Mouse (Mus musculus) kidney, adult 2 months (tissue): ENCODE data around the gene Gm43552. TPM values are rescaled to one million over a fixed set of nuclear protein-coding genes. Genes with fewer than 3 reads are reported as not detected.
"Not testable (repeated sequence)": the region's sequence is repeated elsewhere in the genome, so short reads cannot be mapped to it uniquely, and the experiment has no call there.

ENCODE experiments used
- DNase-seq: peaks from one replicate; pipeline ENCODE4 v3.0.0; 2021
- H3K27ac ChIP-seq: fragments of 200-500 bp; 2 replicates; pipeline ENCODE4 v1.5.1; 2012; ENCODE audit warnings: low read depth, low read length, control low read depth, inconsistent platforms; ENCODE audit not compliant: insufficient read depth
- H3K27me3 ChIP-seq: fragments of 200-500 bp; replicated peaks from 2 replicates; pipeline ENCODE4 v1.6.1; 2012; ENCODE audit warnings: mild to moderate bottlenecking, moderate library complexity, low read length, inconsistent platforms; ENCODE audit not compliant: control insufficient read depth, insufficient read depth
- H3K36me3 ChIP-seq: fragments of 200-500 bp; 2 replicates; pipeline ENCODE4 v1.6.1; 2012; ENCODE audit warnings: mild to moderate bottlenecking, moderate library complexity, low read length, inconsistent platforms; ENCODE audit not compliant: control insufficient read depth, insufficient read depth
- H3K4me1 ChIP-seq: fragments of 200-500 bp; 2 replicates; pipeline ENCODE4 v1.6.1; 2011; ENCODE audit warnings: low read length; ENCODE audit not compliant: control insufficient read depth, insufficient read depth
- H3K4me3 ChIP-seq: fragments of 200-500 bp; 2 replicates; pipeline ENCODE4 v1.5.1; 2011; ENCODE audit warnings: mild to moderate bottlenecking, low read depth, low read length, control low read depth; ENCODE audit not compliant: insufficient read depth
- CTCF ChIP-seq: fragments of 200-500 bp; conservative IDR thresholded peaks from 2 replicates; pipeline ENCODE4 v1.5.1; 2011; ENCODE audit warnings: low read depth, mild to moderate bottlenecking, control low read depth, low read length, moderate library complexity, mixed read lengths; ENCODE audit not compliant: insufficient read depth, insufficient read length
- POLR2A ChIP-seq: fragments of 200-500 bp; IDR thresholded peaks from one replicate; pipeline ENCODE4 v1.6.1; 2011; ENCODE audit warnings: low read depth, low read length, control low read depth
- WGBS: fragments of 180-500 bp; shearing (Covaris S2); methylation state at CpG from one replicate; pipeline ENCODE4 v1.1.7; 2018; 5-methylcytosine and 5-hydroxymethylcytosine counted together
- polyA plus RNA-seq: library from polyadenylated mRNA; depleted of rRNA; stranded (reverse); fragments of >200 nt; gene quantifications from 2 replicates; pipeline ENCODE4 v1.2.3, GENCODE M21; 2012

The Gm43552 gene
- polyA plus RNA-seq, 1 experiment, result not detected

DNA sequence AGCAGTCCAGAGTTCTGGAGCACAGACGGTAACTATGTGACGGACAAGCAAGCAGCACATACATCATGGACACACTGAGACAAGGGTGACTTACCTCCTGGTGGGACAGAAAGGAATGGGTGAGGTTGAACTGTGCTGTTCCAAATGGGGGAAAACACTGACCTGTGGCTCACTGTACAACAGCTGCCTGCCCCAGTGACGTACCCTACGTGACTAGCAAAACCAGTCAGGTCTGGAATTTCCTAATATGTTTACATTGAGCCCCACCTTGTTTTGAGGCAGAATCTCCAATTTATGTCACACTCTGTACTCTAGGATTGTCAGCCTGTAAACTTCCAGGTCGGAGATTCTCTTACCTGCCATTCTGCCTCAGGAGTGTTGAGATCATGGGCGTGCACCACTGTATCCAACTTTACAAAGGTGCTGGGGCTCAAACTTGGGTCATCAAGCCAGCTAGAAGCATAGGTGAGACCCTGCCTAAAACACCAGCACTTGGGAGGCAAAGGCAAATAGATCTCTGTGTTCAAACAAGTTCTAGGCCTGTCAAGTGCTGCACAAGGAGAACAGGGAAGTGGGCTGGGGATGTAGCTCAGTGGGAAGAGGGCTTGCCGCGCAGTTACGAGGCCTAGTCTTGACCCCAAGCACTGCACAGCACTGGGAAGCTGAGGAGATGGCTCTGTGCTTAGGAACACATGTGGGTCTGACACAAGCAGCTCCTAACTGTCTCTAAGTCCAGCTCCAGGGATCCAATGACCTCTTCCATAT lies 12.8 kb downstream of the Gm43552 start:
- Histone ChIP-seq H3K36me3 (no peaks in the 10 kb centered on the region), H3K27me3 (no peaks in the 10 kb centered on the region), H3K27ac (no peak overlapping the region), H3K4me3 (no peak overlapping the region), H3K4me1 (no peaks in the 10 kb centered on the region)
- TF ChIP-seq POLR2A (no peak), CTCF (no peak)
- no peak for DNase-seq
- WGBS, result 89% methylated on average over 9 of the region's 9 CpGs

- no peaks in the 10 kb centered on the region for H3K27me3 ChIP-seq
- no peak overlapping the region for H3K4me3 ChIP-seq
- no peaks in the 10 kb centered on the region for H3K36me3 ChIP-seq
- 69% methylated on average over 4 of the region's 4 CpGs for WGBS
- peak; percentile 48 for TF ChIP-seq CTCF
- no peak for TF ChIP-seq POLR2A
- peak; percentile 42 for DNase-seq
- no peaks in the 10 kb centered on the region for H3K4me1 ChIP-seq
- no peak overlapping the region for H3K27ac ChIP-seq
These were observed 14.4 kb downstream of the Gm43552 start for GRCm38 (mm10) chr5:65478224-65478623.

DNA sequence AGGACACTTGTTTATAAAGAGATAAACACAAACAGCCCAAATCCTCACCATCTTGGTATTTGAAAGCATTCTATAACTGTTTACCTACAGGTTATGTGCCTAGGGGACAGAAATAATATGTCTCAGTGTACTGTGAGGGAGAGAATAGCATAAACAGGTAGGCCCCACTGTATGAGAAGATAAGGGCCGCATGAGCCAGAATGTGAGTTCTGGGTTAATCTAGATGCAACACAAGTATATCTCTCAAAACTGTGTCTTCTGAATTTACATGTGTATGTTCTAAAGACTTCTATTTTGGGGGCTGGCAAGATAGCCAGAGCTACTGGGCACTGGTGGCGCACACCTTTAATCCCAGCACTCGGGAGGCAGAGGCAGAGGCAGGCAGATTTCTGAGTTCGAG lies 15.9 kb downstream of the Gm43552 start:
- H3K4me1 ChIP-seq, DNase-seq, H3K36me3 ChIP-seq, H3K4me3 ChIP-seq, H3K27ac ChIP-seq, H3K27me3 ChIP-seq: not testable (repeated sequence)
- 96% methylated on average over 4 of the region's 4 CpGs for WGBS

DNA sequence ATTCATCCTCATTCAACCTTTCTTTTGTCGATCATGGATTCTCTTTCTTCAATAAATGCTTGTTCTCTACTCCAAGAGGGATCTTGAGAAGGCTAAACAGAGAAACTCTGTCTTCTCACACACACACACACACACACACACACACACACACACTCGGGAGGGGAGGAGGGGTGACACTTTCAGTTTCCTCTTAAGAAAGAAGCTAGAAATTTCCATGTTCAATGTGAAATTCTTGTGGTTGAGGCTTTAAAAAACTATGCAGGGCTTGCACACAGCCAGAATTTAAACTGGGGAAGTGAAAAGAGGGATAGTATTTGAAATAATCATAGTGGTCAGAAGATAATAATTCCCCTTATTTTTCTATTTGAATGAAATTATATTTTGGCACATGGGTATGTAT lies 16.8 kb downstream of the Gm43552 start:
- Histone ChIP-seq H3K36me3 (no peaks in the 10 kb centered on the region), H3K4me1 (no peaks in the 10 kb centered on the region), H3K4me3 (no peak overlapping the region), H3K27me3 (no peaks in the 10 kb centered on the region), H3K27ac (no peak overlapping the region)
- WGBS, result 56% methylated on average over 2 of the region's 2 CpGs
- peak; percentile 46 for DNase-seq
- no peak for TF ChIP-seq POLR2A

- DNase-seq, result no peak
- no peak for TF ChIP-seq POLR2A
- no peak for TF ChIP-seq CTCF
- Histone ChIP-seq H3K4me3 (no peak overlapping the region), H3K27me3 (no peaks in the 10 kb centered on the region), H3K4me1 (no peaks in the 10 kb centered on the region), H3K36me3 (peaks cover 4% of the 10 kb centered on the region), H3K27ac (no peak overlapping the region)
- whole genome bisulfite sequencing, result 86% methylated on average over 6 of the region's 6 CpGs
These were observed 22.9 kb downstream of the Gm43552 start for GRCm38 (mm10) chr5:65469766-65470165.

GRCm38 (mm10) chr5:65466911-65467310 lies 25.7 kb downstream of the Gm43552 start:
- H3K27ac ChIP-seq, result no peak overlapping the region
- no peak overlapping the region for H3K4me3 ChIP-seq
- H3K4me1 ChIP-seq, result no peaks in the 10 kb centered on the region
- peaks cover 4% of the 10 kb centered on the region for H3K36me3 ChIP-seq
- DNase-seq, result no peak
- TF ChIP-seq POLR2A (no peak), CTCF (no peak)
- no peaks in the 10 kb centered on the region for H3K27me3 ChIP-seq
- 76% methylated on average over 3 of the region's 3 CpGs for WGBS

GRCm38 (mm10) chr5:65460361-65460760 lies 32.3 kb downstream of the Gm43552 start:
- no peaks in the 10 kb centered on the region for H3K4me1 ChIP-seq
- TF ChIP-seq CTCF (no peak), POLR2A (no peak)
- DNase-seq, result no peak
- no peak overlapping the region for H3K4me3 ChIP-seq
- no peaks in the 10 kb centered on the region for H3K27me3 ChIP-seq
- H3K36me3 ChIP-seq, result no peaks in the 10 kb centered on the region; the same call in 1 of the 2 replicates
- 91% methylated on average over 14 of the region's 14 CpGs for WGBS
- H3K27ac ChIP-seq, result no peak overlapping the region

DNA sequence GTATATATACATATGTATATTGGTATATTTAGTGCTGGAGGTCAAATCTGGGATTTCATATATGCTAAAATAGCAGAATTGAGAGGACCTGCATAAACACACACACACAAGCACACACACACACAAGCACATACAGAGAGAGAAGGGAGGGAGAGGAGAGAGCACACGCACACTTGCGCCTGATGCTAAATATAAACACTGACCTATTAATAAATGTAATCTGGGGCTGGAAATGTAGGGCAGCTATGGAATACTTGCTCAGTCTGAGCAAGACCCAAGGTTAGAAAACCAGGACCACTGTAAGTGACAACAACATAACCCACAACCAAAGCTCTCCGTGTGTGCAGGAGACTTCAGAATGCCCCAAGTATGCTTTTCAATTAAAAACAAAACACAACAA lies 33.2 kb downstream of the Gm43552 start:
- no peak overlapping the region for H3K27ac ChIP-seq
- DNase-seq, result no peak
- no peak overlapping the region for H3K4me3 ChIP-seq
- TF ChIP-seq CTCF, result no peak
- no peak for TF ChIP-seq POLR2A
- no peaks in the 10 kb centered on the region for H3K27me3 ChIP-seq
- 86% methylated on average over 3 of the region's 3 CpGs for WGBS
- H3K4me1 ChIP-seq, result no peaks in the 10 kb centered on the region
- H3K36me3 ChIP-seq, result no peaks in the 10 kb centered on the region; the same call in 1 of the 2 replicates
